Mouse (Mus musculus): ENCODE data around the gene Mt2. TPM values are rescaled to one million over a fixed set of nuclear protein-coding genes. Genes with fewer than 3 reads are reported as not detected.

The Mt2 gene
- total and polyA plus RNA-seq, 2 experiments from 2014 or later: 83.0 to 87.5 TPM

DNA sequence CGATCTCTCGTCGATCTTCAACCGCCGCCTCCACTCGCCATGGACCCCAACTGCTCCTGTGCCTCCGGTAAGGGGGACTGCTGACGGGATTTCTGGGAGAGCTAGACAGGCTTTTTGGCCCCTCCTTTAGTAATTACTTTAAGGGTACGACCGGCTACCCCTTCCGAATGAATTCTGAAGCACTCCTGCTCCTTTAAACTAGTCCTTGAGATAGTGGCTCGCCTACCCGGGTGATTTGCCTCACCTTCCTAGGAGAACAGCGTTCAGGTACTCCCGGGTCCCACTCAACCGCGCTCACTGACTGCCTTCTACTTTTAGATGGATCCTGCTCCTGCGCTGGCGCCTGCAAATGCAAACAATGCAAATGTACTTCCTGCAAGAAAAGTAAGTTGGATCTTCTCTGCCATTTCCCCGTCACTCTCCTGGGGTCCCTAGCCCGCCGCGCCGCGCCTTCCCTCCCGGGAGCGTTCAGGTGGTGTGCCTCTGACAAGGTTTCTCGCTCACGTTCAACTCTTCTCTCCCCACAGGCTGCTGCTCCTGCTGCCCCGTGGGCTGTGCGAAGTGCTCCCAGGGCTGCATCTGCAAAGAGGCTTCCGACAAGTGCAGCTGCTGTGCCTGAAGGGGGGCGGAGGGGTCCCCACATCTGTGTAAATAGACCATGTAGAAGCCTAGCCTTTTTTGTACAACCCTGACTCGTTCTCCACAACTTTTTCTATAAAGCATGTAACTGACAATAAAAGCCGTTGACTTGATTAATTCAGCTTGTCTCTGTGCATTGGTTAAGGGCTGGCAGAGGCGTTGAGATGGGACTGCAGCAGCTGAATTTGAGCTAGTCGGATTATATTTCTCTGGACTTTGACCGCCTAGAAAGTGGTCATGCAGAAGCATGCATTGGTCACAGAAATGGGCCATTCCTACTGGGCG, 607 bp downstream of the Mt2 start:
- WGBS: 4% methylated on average over 39 of the region's 39 CpGs
- 0 out of 2 replicates have a peak, but pooled peaks cover 5% of the 10 kb centered on the region for H3K27me3 ChIP-seq (ENCODE audit: control insufficient read depth, insufficient read depth, low read length)
- peak overlapping the region; percentile 71 for H3K27ac ChIP-seq (ENCODE audit: low read depth)
- peak overlapping the region; percentile 53 for H3K4me3 ChIP-seq (ENCODE audit: low read depth, low read length)
- no peaks in the 10 kb centered on the region for H3K9me3 ChIP-seq (replicated peaks; ENCODE audit: control insufficient read depth, low read length)
- no peaks in the 10 kb centered on the region for H3K36me3 ChIP-seq (replicated peaks; ENCODE audit: control insufficient read depth, insufficient read depth, low read length)
- H3K4me2 ChIP-seq (ENCODE audit: low read depth, low read length): peak overlapping the region; percentile 68
- no peak for ATAC-seq (ENCODE audit: insufficient read depth, low read depth)
- H3K4me1 ChIP-seq (ENCODE audit: control insufficient read depth, insufficient read depth): peaks cover 8% of the 10 kb centered on the region; the same call in 1 of the 2 replicates
- no peak for DNase-seq (ENCODE audit: low spot score)
- H3K9ac ChIP-seq (replicated peaks; ENCODE audit: low read depth, low read length): peak overlapping the region; percentile 12
- no peak for TF ChIP-seq CTCF (IDR thresholded peaks at IDR 0.05; ENCODE audit: low read depth)
- no peak for TF ChIP-seq EP300 (IDR thresholded peaks at IDR 0.05; ENCODE audit: low read depth)

DNA sequence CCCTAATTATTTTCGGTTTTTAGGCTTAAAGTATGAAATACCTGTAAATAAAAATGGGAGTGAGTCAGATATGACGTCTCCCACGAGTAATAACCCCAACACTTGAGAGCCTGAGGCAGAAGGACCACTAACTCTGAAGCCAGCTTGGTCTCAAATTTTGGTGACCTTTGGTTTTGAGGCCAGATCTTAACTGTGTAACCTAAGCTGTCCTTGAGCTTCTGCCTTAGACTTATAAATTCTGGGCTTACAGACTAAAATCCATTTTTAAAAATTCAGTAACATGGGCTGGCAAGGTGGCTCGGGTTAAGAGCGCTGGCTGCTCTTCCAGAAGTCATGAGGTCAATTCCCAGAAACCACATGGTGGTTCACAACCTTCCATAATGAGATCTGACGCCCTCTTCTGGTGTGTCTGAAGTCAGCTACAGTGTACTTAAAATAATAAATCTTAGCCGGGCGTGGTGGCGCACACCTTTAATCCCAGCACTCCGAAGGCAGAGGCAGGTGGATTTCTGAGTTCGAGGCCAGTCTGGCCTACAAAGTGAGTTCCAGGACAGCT, 1.5 kb downstream of the Mt2 start:
- H3K27me3 ChIP-seq (ENCODE audit: control insufficient read depth, insufficient read depth, low read length): 0 out of 2 replicates have a peak, but pooled peaks cover 5% of the 10 kb centered on the region
- H3K4me1 ChIP-seq (ENCODE audit: control insufficient read depth, insufficient read depth): peaks cover 12% of the 10 kb centered on the region; the same call in 1 of the 2 replicates
- no peaks in the 10 kb centered on the region for H3K9me3 ChIP-seq (replicated peaks; ENCODE audit: control insufficient read depth, low read length)
- ATAC-seq (ENCODE audit: insufficient read depth, low read depth): no peak
- H3K27ac ChIP-seq (ENCODE audit: low read depth): no peak overlapping the region
- TF ChIP-seq CTCF (IDR thresholded peaks at IDR 0.05; ENCODE audit: low read depth) (no peak), EP300 (IDR thresholded peaks at IDR 0.05; ENCODE audit: low read depth) (no peak)
- WGBS: 66% methylated on average over 11 of the region's 11 CpGs
- H3K4me3 ChIP-seq (ENCODE audit: low read depth, low read length): no peak overlapping the region
- peak overlapping the region; percentile 68; the same call in 1 of the 2 replicates for H3K4me2 ChIP-seq (ENCODE audit: low read depth, low read length)
- H3K9ac ChIP-seq (replicated peaks; ENCODE audit: low read depth, low read length): no peak overlapping the region
- no peaks in the 10 kb centered on the region for H3K36me3 ChIP-seq (replicated peaks; ENCODE audit: control insufficient read depth, insufficient read depth, low read length)
- no peak for DNase-seq (ENCODE audit: low spot score)

DNA sequence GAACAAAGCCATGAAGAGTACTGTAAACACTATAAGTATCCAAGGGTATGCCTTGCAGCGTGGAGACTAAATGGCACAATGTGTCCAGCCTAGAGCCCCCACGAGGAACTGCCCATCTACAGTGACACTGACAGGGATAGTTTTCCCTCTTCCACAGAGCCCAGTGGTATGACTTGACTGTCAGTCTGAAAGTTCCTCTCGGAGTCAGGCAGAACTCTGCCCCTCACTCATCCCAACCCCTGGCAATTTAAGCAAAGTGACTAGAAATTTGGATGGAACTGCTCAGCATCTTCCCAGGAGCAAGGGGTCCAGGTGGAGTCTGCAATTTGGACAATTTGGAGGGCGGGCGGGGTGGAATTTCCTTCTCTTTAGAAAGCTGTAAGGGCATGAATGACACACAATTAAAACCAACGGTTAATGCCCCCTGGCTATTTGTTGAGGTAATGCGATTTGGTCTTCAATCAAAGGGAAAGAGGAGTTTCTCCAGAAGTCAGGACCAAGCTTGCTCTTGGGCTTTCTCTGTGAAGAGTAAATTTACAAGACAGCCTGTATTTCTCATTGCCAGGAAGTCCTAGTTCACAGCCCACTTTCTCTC, 2.3 kb downstream of the Mt2 start:
- DNase-seq (ENCODE audit: low spot score) (no peak), ATAC-seq (ENCODE audit: insufficient read depth, low read depth) (no peak)
- no peak overlapping the region for H3K4me2 ChIP-seq (ENCODE audit: low read depth, low read length)
- 37% methylated on average over 7 of the region's 7 CpGs for WGBS
- no peaks in the 10 kb centered on the region for H3K36me3 ChIP-seq (replicated peaks; ENCODE audit: control insufficient read depth, insufficient read depth, low read length)
- H3K9me3 ChIP-seq (replicated peaks; ENCODE audit: control insufficient read depth, low read length): no peaks in the 10 kb centered on the region
- H3K4me1 ChIP-seq (ENCODE audit: control insufficient read depth, insufficient read depth): peaks cover 12% of the 10 kb centered on the region; the same call in 1 of the 2 replicates
- no peak overlapping the region for H3K9ac ChIP-seq (replicated peaks; ENCODE audit: low read depth, low read length)
- H3K27ac ChIP-seq (ENCODE audit: low read depth): no peak overlapping the region
- no peak overlapping the region for H3K4me3 ChIP-seq (ENCODE audit: low read depth, low read length)
- no peak for TF ChIP-seq EP300 (IDR thresholded peaks at IDR 0.05; ENCODE audit: low read depth)
- peak; percentile 30 for TF ChIP-seq CTCF (IDR thresholded peaks at IDR 0.05; ENCODE audit: low read depth)
- 0 out of 2 replicates have a peak, but pooled peaks cover 5% of the 10 kb centered on the region for H3K27me3 ChIP-seq (ENCODE audit: control insufficient read depth, insufficient read depth, low read length)

DNA sequence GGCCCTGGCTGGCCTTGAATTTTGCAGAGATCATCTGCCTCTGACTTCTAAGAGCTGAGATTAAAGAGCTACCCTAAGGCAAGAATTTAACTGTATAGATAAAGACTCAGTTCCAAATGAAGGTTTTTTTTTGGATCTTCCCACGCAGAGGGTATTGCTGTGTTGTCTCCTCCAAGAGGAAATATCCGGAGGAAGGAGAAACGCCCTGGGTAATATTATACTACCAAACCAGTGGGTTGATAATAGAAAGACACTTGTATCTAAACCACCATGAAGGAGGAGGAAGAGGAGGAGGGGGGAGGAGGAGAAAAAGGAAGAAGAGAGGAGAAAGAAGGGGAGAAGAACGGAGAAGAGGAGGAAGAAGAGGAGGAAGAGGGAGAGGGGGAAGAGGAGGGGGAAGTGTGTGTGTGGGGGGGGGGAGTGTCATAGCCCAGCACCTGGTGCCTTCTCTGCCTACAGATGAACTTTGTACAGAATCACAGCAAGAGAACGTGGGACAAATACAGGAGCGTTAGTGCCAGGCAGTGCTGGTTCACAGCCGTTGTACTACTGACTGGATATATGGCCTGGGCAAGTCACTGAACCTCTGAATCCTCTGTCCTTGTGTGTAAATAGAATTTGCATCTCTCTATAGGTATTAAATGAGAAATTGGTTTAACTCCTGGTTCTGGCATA, 5.4 kb downstream of the Mt2 start:
- H3K36me3 ChIP-seq (replicated peaks; ENCODE audit: control insufficient read depth, insufficient read depth, low read length): no peaks in the 10 kb centered on the region
- peaks cover 15% of the 10 kb centered on the region; the same call in 1 of the 2 replicates for H3K4me1 ChIP-seq (ENCODE audit: control insufficient read depth, insufficient read depth)
- peak overlapping the region; percentile 95 for H3K27ac ChIP-seq (ENCODE audit: low read depth)
- no peak overlapping the region for H3K9ac ChIP-seq (replicated peaks; ENCODE audit: low read depth, low read length)
- no peak overlapping the region for H3K4me3 ChIP-seq (ENCODE audit: low read depth, low read length)
- no peaks in the 10 kb centered on the region for H3K27me3 ChIP-seq (ENCODE audit: control insufficient read depth, insufficient read depth, low read length)
- no peak for TF ChIP-seq CTCF (IDR thresholded peaks at IDR 0.05; ENCODE audit: low read depth)
- TF ChIP-seq EP300 (IDR thresholded peaks at IDR 0.05; ENCODE audit: low read depth): no peak
- H3K9me3 ChIP-seq (replicated peaks; ENCODE audit: control insufficient read depth, low read length): no peaks in the 10 kb centered on the region
- ATAC-seq (ENCODE audit: insufficient read depth, low read depth): no peak
- WGBS: 72% methylated on average over 7 of the region's 7 CpGs
- H3K4me2 ChIP-seq (ENCODE audit: low read depth, low read length): no peak overlapping the region
- DNase-seq (ENCODE audit: low spot score): no peak

All from heart, postnatal 0 days (tissue).